Mouse (Mus musculus) liver, adult 2 months (tissue): Measurements from ENCODE around the gene Mier2. TPM values are rescaled to one million over a fixed set of nuclear protein-coding genes. Genes with fewer than 3 reads are reported as not detected.

Source experiments
- DNase-seq: peaks from one replicate; pipeline ENCODE4 v3.0.0-alpha.2; 2011; ENCODE audit warnings: low read depth, low spot score; ENCODE audit errors: extremely low read depth
- H3K27ac ChIP-seq: fragments of 200-500 bp; replicated peaks from 2 replicates; pipeline ENCODE4 v1.5.1; 2012; ENCODE audit warnings: low read depth, mild to moderate bottlenecking, control low read depth, inconsistent platforms, low read length; ENCODE audit not compliant: insufficient read depth
- H3K27me3 ChIP-seq: fragments of 200-500 bp; 2 replicates; pipeline ENCODE4 v1.6.1; 2012; ENCODE audit warnings: mild to moderate bottlenecking, moderate library complexity, low read length, inconsistent platforms; ENCODE audit not compliant: control insufficient read depth, insufficient read depth
- H3K36me3 ChIP-seq: fragments of 200-500 bp; 2 replicates; pipeline ENCODE4 v1.6.1; 2012; ENCODE audit warnings: low read length, inconsistent platforms; ENCODE audit not compliant: control insufficient read depth, insufficient read depth
- H3K4me1 ChIP-seq: fragments of 200-500 bp; 2 replicates; pipeline ENCODE4 v1.6.1; 2011; ENCODE audit warnings: low read length; ENCODE audit not compliant: control insufficient read depth, insufficient read depth
- H3K4me3 ChIP-seq: fragments of 200-500 bp; 2 replicates; pipeline ENCODE4 v1.5.1; 2011; ENCODE audit warnings: low read depth, mild to moderate bottlenecking, control low read depth, low read length, moderate library complexity; ENCODE audit not compliant: insufficient read depth
- H3K79me2 ChIP-seq: fragments of 200-500 bp; 2 replicates; pipeline ENCODE4 v1.6.1; 2012; ENCODE audit warnings: inconsistent platforms, mild to moderate bottlenecking, low read length, moderate library complexity; ENCODE audit not compliant: control insufficient read depth, insufficient read depth
- H3K9ac ChIP-seq: fragments of 200-500 bp; 2 replicates; pipeline ENCODE4 v1.6.1; 2012; ENCODE audit warnings: low read depth, mild to moderate bottlenecking, control low read depth, inconsistent platforms, low read length
- CTCF ChIP-seq: fragments of 200-500 bp; IDR thresholded peaks from 2 replicates; pipeline ENCODE4 v1.5.1; 2011; ENCODE audit warnings: low read depth, low read length, control low read depth
- POLR2A ChIP-seq: fragments of 200-500 bp; IDR thresholded peaks from 2 replicates; pipeline ENCODE4 v1.6.1; 2011; ENCODE audit warnings: low read length, control low read depth; ENCODE audit not compliant: insufficient read depth; ENCODE audit errors: extremely low read depth
- WGBS: fragments of 180-500 bp; shearing (Covaris S2); methylation state at CpG from one replicate; pipeline ENCODE4 v1.1.7; 2018; 5-methylcytosine and 5-hydroxymethylcytosine counted together
- polyA plus RNA-seq: library from polyadenylated mRNA; depleted of rRNA; stranded (reverse); fragments of >200 nt; gene quantifications from 2 replicates; pipeline ENCODE4 v1.2.3, GENCODE M21; 2012; rRNA removed
- total RNA-seq: library from RNA; depleted of rRNA; stranded (reverse); fragments of >200 nt; gene quantifications from 2 replicates; pipeline ENCODE4 v1.2.3, GENCODE M21; 2014; rRNA removed

Mier2 gene
- total and polyA plus RNA-seq, 2 experiments: 5.9 to 35.3 TPM

GRCm38 (mm10) chr10:79502830-79503644 lies 52.0 kb downstream of the Mier2 start:
- no peak overlapping the region for H3K27ac ChIP-seq
- WGBS: 44% methylated on average over 6 of the region's 6 CpGs
- no peaks in the 10 kb centered on the region for H3K36me3 ChIP-seq
- no peak overlapping the region for H3K9ac ChIP-seq
- DNase-seq: peak; percentile 23
- H3K79me2 ChIP-seq: no peaks in the 10 kb centered on the region
- no peaks in the 10 kb centered on the region for H3K4me1 ChIP-seq
- no peak overlapping the region for H3K4me3 ChIP-seq
- TF ChIP-seq CTCF (no peak), POLR2A (no peak)
- H3K27me3 ChIP-seq: no peaks in the 10 kb centered on the region

GRCm38 (mm10) chr10:79496701-79497288 lies 58.2 kb downstream of the Mier2 start:
- Histone ChIP-seq H3K4me1 (no peaks in the 10 kb centered on the region), H3K36me3 (no peaks in the 10 kb centered on the region), H3K4me3 (no peak overlapping the region), H3K27me3 (no peaks in the 10 kb centered on the region), H3K27ac (no peak overlapping the region), H3K9ac (no peak overlapping the region), H3K79me2 (no peaks in the 10 kb centered on the region)
- 44% methylated on average over 2 of the region's 2 CpGs for WGBS
- no peak for DNase-seq
- no peak for TF ChIP-seq CTCF

GRCm38 (mm10) chr10:79495886-79496285 lies 59.1 kb downstream of the Mier2 start:
- Histone ChIP-seq H3K36me3 (no peaks in the 10 kb centered on the region), H3K79me2 (no peaks in the 10 kb centered on the region), H3K27me3 (no peaks in the 10 kb centered on the region), H3K4me1 (no peaks in the 10 kb centered on the region), H3K9ac (no peak overlapping the region), H3K27ac (no peak overlapping the region), H3K4me3 (no peak overlapping the region)
- DNase-seq: no peak
- WGBS: 69% methylated on average over 3 of the region's 3 CpGs
- TF ChIP-seq POLR2A (no peak), CTCF (no peak)

Other genes with a start within 250 kb of the Mier2 start
- not detected in 2 replicates for gene Vmn2r82, start 198.7 kb downstream of the Mier2 start, total RNA-seq
- not detected in 2 replicates for gene Vmn2r82, start 198.7 kb downstream of the Mier2 start, polyA plus RNA-seq
- not detected in 2 replicates for gene Vmn2r83, start 86.5 kb downstream of the Mier2 start, total RNA-seq
- gene Vmn2r83, start 86.5 kb downstream of the Mier2 start, polyA plus RNA-seq: not detected in 2 replicates
- gene Plpp2, start 21.4 kb downstream of the Mier2 start, total RNA-seq: 16.2 and 32.2 TPM in 2 replicates
- gene Plpp2, start 21.4 kb downstream of the Mier2 start, polyA plus RNA-seq: 29.9 and 33.7 TPM in 2 replicates
- gene Theg, start 32.1 kb upstream of the Mier2 start, total RNA-seq: not detected in 2 replicates
- not detected in 2 replicates for gene Theg, start 32.1 kb upstream of the Mier2 start, polyA plus RNA-seq
- gene C2cd4c, start 58.8 kb upstream of the Mier2 start, total RNA-seq: not detected in 2 replicates
- 0.06 and 0.10 TPM in 2 replicates for gene C2cd4c, start 58.8 kb upstream of the Mier2 start, polyA plus RNA-seq
- gene Shc2, start 82.7 kb upstream of the Mier2 start, total RNA-seq: 0.07 and 0.09 TPM in 2 replicates
- 0.07 and 0.10 TPM in 2 replicates for gene Shc2, start 82.7 kb upstream of the Mier2 start, polyA plus RNA-seq
- not detected in 2 replicates for gene Odf3l2, start 90.5 kb upstream of the Mier2 start, total RNA-seq
- gene Odf3l2, start 90.5 kb upstream of the Mier2 start, polyA plus RNA-seq: not detected in 2 replicates
- 0.60 TPM in 1 of 2 replicates, not detected in the other for gene Madcam1, start 109.4 kb upstream of the Mier2 start, total RNA-seq
- gene Madcam1, start 109.4 kb upstream of the Mier2 start, polyA plus RNA-seq: not detected in 2 replicates
- gene Tpgs1, start 114.2 kb upstream of the Mier2 start, total RNA-seq: 18.2 and 24.4 TPM in 2 replicates
- 48.5 and 58.9 TPM in 2 replicates for gene Tpgs1, start 114.2 kb upstream of the Mier2 start, polyA plus RNA-seq
- 82.1 and 91.1 TPM in 2 replicates for gene Cdc34, start 127.0 kb upstream of the Mier2 start, total RNA-seq
- gene Cdc34, start 127.0 kb upstream of the Mier2 start, polyA plus RNA-seq: 215 and 222 TPM in 2 replicates
- 0.09 and 0.34 TPM in 2 replicates for gene Gzmm, start 133.8 kb upstream of the Mier2 start, total RNA-seq
- 0.09 and 0.37 TPM in 2 replicates for gene Gzmm, start 133.8 kb upstream of the Mier2 start, polyA plus RNA-seq
- 652 and 839 TPM in 2 replicates for gene Bsg, start 149.3 kb upstream of the Mier2 start, total RNA-seq
- gene Bsg, start 149.3 kb upstream of the Mier2 start, polyA plus RNA-seq: 523 and 643 TPM in 2 replicates
- 0.09 and 0.13 TPM in 2 replicates for gene Hcn2, start 161.4 kb upstream of the Mier2 start, total RNA-seq
- gene Hcn2, start 161.4 kb upstream of the Mier2 start, polyA plus RNA-seq: 0.45 and 0.67 TPM in 2 replicates
- gene Polrmt, start 191.4 kb upstream of the Mier2 start, total RNA-seq: 7.7 and 12.8 TPM in 2 replicates
- gene Polrmt, start 191.4 kb upstream of the Mier2 start, polyA plus RNA-seq: 32.7 and 42.4 TPM in 2 replicates
- gene Fgf22, start 199.9 kb upstream of the Mier2 start, total RNA-seq: not detected in 2 replicates
- gene Fgf22, start 199.9 kb upstream of the Mier2 start, polyA plus RNA-seq: not detected in 2 replicates
- 7.6 and 11.7 TPM in 2 replicates for gene Rnf126, start 211.8 kb upstream of the Mier2 start, total RNA-seq
- 65.1 and 70.6 TPM in 2 replicates for gene Rnf126, start 211.8 kb upstream of the Mier2 start, polyA plus RNA-seq
- 0.09 and 0.27 TPM in 2 replicates for gene Fstl3, start 222.1 kb upstream of the Mier2 start, total RNA-seq
- gene Fstl3, start 222.1 kb upstream of the Mier2 start, polyA plus RNA-seq: 0.18 and 0.60 TPM in 2 replicates
- not detected in 2 replicates for gene Prss57, start 235.8 kb upstream of the Mier2 start, total RNA-seq
- not detected in 2 replicates for gene Prss57, start 235.8 kb upstream of the Mier2 start, polyA plus RNA-seq
- gene Palm, start 238.4 kb upstream of the Mier2 start, total RNA-seq: 0.81 and 0.92 TPM in 2 replicates
- 1.9 and 3.0 TPM in 2 replicates for gene Palm, start 238.4 kb upstream of the Mier2 start, polyA plus RNA-seq